Comparison of ENCODE assay signal across 23 mouse cellular contexts in the genomic region with DNA sequence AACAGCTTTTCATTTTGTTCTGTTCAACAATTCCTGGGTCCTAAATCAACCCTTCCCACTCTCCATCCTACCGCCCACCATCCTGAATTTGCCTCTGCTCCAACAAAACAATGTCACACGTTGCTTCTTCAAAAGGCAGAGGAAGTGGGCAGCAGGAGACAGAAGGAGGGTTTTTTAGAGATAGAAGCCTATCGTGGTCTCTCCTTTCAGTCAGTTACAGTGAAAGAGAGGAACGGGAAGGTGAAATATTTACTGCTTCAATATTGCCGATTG.
DNase-seq lines count a peak whose midpoint lies in the region; ATAC-seq lines count a peak whose summit lies in the region.
"Had no signal": no experiment of that assay in that cellular context is flagged by ENCODE, and none has a peak within 500 bp of the region (broad histone marks: within the 10 kb centered on the region; RNA-seq: fewer than 3 reads in every experiment).

No protein-coding gene starts in this region.

- no peaks in the 10 kb centered on the region for H3K27me3 ChIP-seq in hindbrain, embryonic 11.5 days (ENCODE audit: control insufficient read depth, insufficient read depth, low read length)
- no peaks in the 10 kb centered on the region for H3K27me3 ChIP-seq in hindbrain, embryonic 13.5 days
- no peaks in the 10 kb centered on the region for H3K27me3 ChIP-seq in embryonic facial prominence, embryonic 13.5 days
- H3K27me3 ChIP-seq in limb, embryonic 11.5 days (ENCODE audit: control insufficient read depth, insufficient read depth, low read length) = no peaks in the 10 kb centered on the region
- H3K27me3 ChIP-seq in kidney, embryonic 16.5 days (ENCODE audit: insufficient read depth, low read length) = no peaks in the 10 kb centered on the region
- H3K27me3 ChIP-seq: forebrain, embryonic 13.5 days; heart, embryonic 12.5 days had no signal

- WGBS in hindbrain, embryonic 11.5 days = 57% methylated on average over 5 of the region's 5 CpGs
- 66% methylated on average over 5 of the region's 5 CpGs for WGBS in hindbrain, embryonic 13.5 days
- 27% methylated on average over 5 of the region's 5 CpGs for WGBS in embryonic facial prominence, embryonic 13.5 days
- 17% methylated on average over 5 of the region's 5 CpGs for WGBS in limb, embryonic 11.5 days
- WGBS in kidney, embryonic 16.5 days = 49% methylated on average over 5 of the region's 5 CpGs

- H3K4me2 ChIP-seq in hindbrain, embryonic 11.5 days (replicated peaks; ENCODE audit: low read depth, low read length) = no peak overlapping the region
- H3K4me2 ChIP-seq in hindbrain, embryonic 13.5 days = no peak overlapping the region
- peak overlapping the region; percentile 36 for H3K4me2 ChIP-seq in embryonic facial prominence, embryonic 13.5 days
- no peak overlapping the region for H3K4me2 ChIP-seq in limb, embryonic 11.5 days (ENCODE audit: low read depth, severe bottlenecking)
- H3K4me2 ChIP-seq in kidney, embryonic 16.5 days (replicated peaks; ENCODE audit: low read depth, low read length) = no peak overlapping the region
- H3K4me2 ChIP-seq: forebrain, embryonic 13.5 days; heart, embryonic 12.5 days; midbrain, embryonic 11.5 days had no signal

- no peaks in the 10 kb centered on the region for H3K4me1 ChIP-seq in hindbrain, embryonic 11.5 days (replicated peaks; ENCODE audit: control insufficient read depth, insufficient read depth, low read length)
- no peaks in the 10 kb centered on the region for H3K4me1 ChIP-seq in hindbrain, embryonic 13.5 days (replicated peaks)
- H3K4me1 ChIP-seq in embryonic facial prominence, embryonic 13.5 days = peaks cover 18% of the 10 kb centered on the region
- no peaks in the 10 kb centered on the region; the same call in 1 of the 2 replicates for H3K4me1 ChIP-seq in limb, embryonic 11.5 days (ENCODE audit: control insufficient read depth, insufficient read depth, low read length)
- no peaks in the 10 kb centered on the region for H3K4me1 ChIP-seq in kidney, embryonic 16.5 days (ENCODE audit: insufficient read depth, low read length)
- H3K4me1 ChIP-seq: forebrain, embryonic 13.5 days; heart, embryonic 12.5 days; hindbrain, embryonic 10.5 days had no signal

- ATAC-seq in hindbrain, embryonic 11.5 days (ENCODE audit: low FRiP score) = no peak
- ATAC-seq in hindbrain, embryonic 13.5 days (ENCODE audit: low FRiP score) = no peak
- no peak for ATAC-seq in embryonic facial prominence, embryonic 13.5 days (ENCODE audit: insufficient number of reproducible peaks, insufficient read depth, low FRiP score, low TSS enrichment, low read depth)
- no peak for ATAC-seq in limb, embryonic 11.5 days (ENCODE audit: insufficient number of reproducible peaks, low FRiP score, low TSS enrichment, low read depth)
- no peak for ATAC-seq in kidney, embryonic 16.5 days (ENCODE audit: low FRiP score, low TSS enrichment)
- no peak for ATAC-seq in megakaryocyte, adult 5-6 weeks (ENCODE audit: poor library complexity, severe bottlenecking)
- ATAC-seq: forebrain, embryonic 13.5 days had no signal

- no peak overlapping the region for H3K27ac ChIP-seq in hindbrain, embryonic 11.5 days (ENCODE audit: low read depth, low read length)
- no peak overlapping the region for H3K27ac ChIP-seq in hindbrain, embryonic 13.5 days
- peak overlapping the region; percentile 81 for H3K27ac ChIP-seq in embryonic facial prominence, embryonic 13.5 days
- peak overlapping the region; percentile 10 for H3K27ac ChIP-seq in limb, embryonic 11.5 days (replicated peaks; ENCODE audit: low read depth, low read length)
- no peak overlapping the region for H3K27ac ChIP-seq in kidney, embryonic 16.5 days (ENCODE audit: low read length)
- H3K27ac ChIP-seq: forebrain, embryonic 13.5 days; hindbrain, embryonic 10.5 days; kidney, postnatal 0 days; layer of hippocampus, adult 2 months; left cerebral cortex, adult 2 months had no signal

- DNase-seq in hindbrain, embryonic 11.5 days (ENCODE audit: low spot score) = peak; percentile 6
- DNase-seq in brain, adult 2 months (ENCODE audit: low read depth, low spot score) = peak; percentile 38
- DNase-seq in limb, embryonic 11.5 days (ENCODE audit: low spot score) = peak; percentile 42
- no peak for DNase-seq in lung, postnatal 4 days
- DNase-seq: adrenal gland, postnatal 36 days; cerebellum, adult 18-20 months; cerebellum, postnatal 25 days; gastrocnemius, postnatal 14 days; heart, adult 18-20 months; kidney, adult 18-20 months; liver had no signal

- H3K9ac ChIP-seq in hindbrain, embryonic 11.5 days (ENCODE audit: low read depth, low read length) = no peak overlapping the region
- H3K9ac ChIP-seq in hindbrain, embryonic 13.5 days = no peak overlapping the region
- H3K9ac ChIP-seq in embryonic facial prominence, embryonic 13.5 days = no peak overlapping the region
- no peak overlapping the region for H3K9ac ChIP-seq in limb, embryonic 11.5 days (ENCODE audit: low read length)
- H3K9ac ChIP-seq in kidney, embryonic 16.5 days (replicated peaks; ENCODE audit: low read length) = no peak overlapping the region
- H3K9ac ChIP-seq: forebrain, embryonic 13.5 days; heart, embryonic 12.5 days had no signal

- H3K4me3 ChIP-seq in hindbrain, embryonic 11.5 days (ENCODE audit: low read depth, low read length) = no peak overlapping the region
- no peak overlapping the region for H3K4me3 ChIP-seq in hindbrain, embryonic 13.5 days
- no peak overlapping the region for H3K4me3 ChIP-seq in embryonic facial prominence, embryonic 13.5 days
- H3K4me3 ChIP-seq in limb, embryonic 11.5 days (ENCODE audit: low read depth, low read length) = no peak overlapping the region
- no peak overlapping the region for H3K4me3 ChIP-seq in kidney, embryonic 16.5 days (ENCODE audit: low read length)
- H3K4me3 ChIP-seq: erythroblast, embryonic 14.5 days; forebrain, embryonic 13.5 days; heart, embryonic 12.5 days; hindbrain, embryonic 10.5 days; layer of hippocampus, adult 2 months; left cerebral cortex, adult 2 months had no signal

- H3K36me3 ChIP-seq in hindbrain, embryonic 11.5 days (ENCODE audit: control insufficient read depth, insufficient read depth, low read length) = no peaks in the 10 kb centered on the region
- H3K36me3 ChIP-seq in hindbrain, embryonic 13.5 days = no peaks in the 10 kb centered on the region
- no peaks in the 10 kb centered on the region for H3K36me3 ChIP-seq in embryonic facial prominence, embryonic 13.5 days
- no peaks in the 10 kb centered on the region for H3K36me3 ChIP-seq in limb, embryonic 11.5 days (ENCODE audit: control insufficient read depth, insufficient read depth, low read length)
- no peaks in the 10 kb centered on the region for H3K36me3 ChIP-seq in kidney, embryonic 16.5 days (ENCODE audit: insufficient read depth, low read length)
- H3K36me3 ChIP-seq: heart, embryonic 12.5 days; hindbrain, embryonic 10.5 days had no signal

- no peaks in the 10 kb centered on the region for H3K9me3 ChIP-seq in hindbrain, embryonic 11.5 days (ENCODE audit: control insufficient read depth, low read length)
- no peaks in the 10 kb centered on the region for H3K9me3 ChIP-seq in hindbrain, embryonic 13.5 days
- H3K9me3 ChIP-seq in embryonic facial prominence, embryonic 13.5 days = no peaks in the 10 kb centered on the region
- H3K9me3 ChIP-seq in limb, embryonic 11.5 days (ENCODE audit: control insufficient read depth, low read length) = no peaks in the 10 kb centered on the region
- no peaks in the 10 kb centered on the region for H3K9me3 ChIP-seq in kidney, embryonic 16.5 days (ENCODE audit: low read length)
- H3K9me3 ChIP-seq: forebrain, embryonic 13.5 days; heart, embryonic 12.5 days; hindbrain, embryonic 10.5 days had no signal

Comparison
In these comparisons a context has a peak if more than half of its experiments do, and no peak if none do; other contexts are left out.
1. DNase-seq: peak in hindbrain, embryonic 11.5 days (single experiment), brain, adult 2 months (single experiment) and limb, embryonic 11.5 days (single experiment); none in lung, postnatal 4 days (0 of 2).
2. H3K27ac ChIP-seq: peak in embryonic facial prominence, embryonic 13.5 days (single experiment) and limb, embryonic 11.5 days (single experiment); none in hindbrain, embryonic 11.5 days (single experiment), hindbrain, embryonic 13.5 days (single experiment) and kidney, embryonic 16.5 days (single experiment).